Mouse (Mus musculus) lung, embryonic 14.5 days (tissue): ENCODE measurements at regions not wholly inside any gene's neighbourhood (a gene's known extent, or its start where the extent isn't known, plus 50 kb on each side); places are given as distances from the start of the nearest gene placed in this dataset.

Experiments used
- ATAC-seq: fragments of 200-750 bp; cut with Nextera tagmentation; 2 replicates; pipeline ENCODE4 v1.8.0; 2017; ENCODE audit warnings: mild to moderate bottlenecking, moderate TSS enrichment, moderate library complexity; ENCODE audit not compliant: insufficient read depth
- DNase-seq: peaks from one replicate; pipeline ENCODE4 v3.0.0-alpha.2; 2015
- H3K27ac ChIP-seq: fragments of 300-500 bp; sonication (generic); 2 replicates; pipeline ENCODE4 v1.5.1; 2014; ENCODE audit warnings: low read depth, mild to moderate bottlenecking, moderate library complexity
- H3K27me3 ChIP-seq: fragments of 300-500 bp; sonication (generic); 2 replicates; pipeline ENCODE4 v1.6.1; 2014; ENCODE audit warnings: low read length, control low read depth; ENCODE audit not compliant: insufficient read depth
- H3K36me3 ChIP-seq: fragments of 300-500 bp; sonication (generic); 2 replicates; pipeline ENCODE4 v1.6.1; 2014; ENCODE audit warnings: control low read depth; ENCODE audit not compliant: insufficient read depth
- H3K4me1 ChIP-seq: fragments of 300-500 bp; sonication (generic); 2 replicates; pipeline ENCODE4 v1.6.1; 2014; ENCODE audit warnings: antibody characterized with exemption, control low read depth; ENCODE audit not compliant: insufficient read depth
- H3K4me2 ChIP-seq: fragments of 300-500 bp; sonication (generic); 2 replicates; pipeline ENCODE4 v1.6.1; 2014; ENCODE audit warnings: mild to moderate bottlenecking
- H3K4me3 ChIP-seq: fragments of 300-500 bp; sonication (generic); 2 replicates; pipeline ENCODE4 v1.5.1; 2014; ENCODE audit warnings: low read depth, low read length
- H3K9ac ChIP-seq: fragments of 300-500 bp; sonication (generic); 2 replicates; pipeline ENCODE4 v1.6.1; 2014
- H3K9me3 ChIP-seq: fragments of 300-500 bp; sonication (generic); 2 replicates; pipeline ENCODE4 v1.6.1; 2016; ENCODE audit warnings: low read depth, low read length, control low read depth
- CTCF ChIP-seq: IDR thresholded peaks from 2 replicates; pipeline ENCODE4 v1.5.1; 2016; ENCODE audit warnings: antibody characterized with exemption, low read depth
- WGBS: fragments of 180-500 bp; shearing (Covaris S2); extraction: QIAGEN DNeasy Blood & Tissue Kit; methylation state at CpG from one replicate; pipeline ENCODE4 v1.1.7; 2014; 5-methylcytosine and 5-hydroxymethylcytosine counted together

- H3K27me3 ChIP-seq, result no peaks in the 10 kb centered on the region
- ATAC-seq (peak; percentile 88; the same call in 1 of the 2 replicates), DNase-seq (peak; percentile 74)
- no peaks in the 10 kb centered on the region for H3K9me3 ChIP-seq
- no peak for TF ChIP-seq CTCF
- H3K36me3 ChIP-seq, result no peaks in the 10 kb centered on the region
- no peak overlapping the region for H3K4me3 ChIP-seq
- no peaks in the 10 kb centered on the region for H3K4me1 ChIP-seq
- no peak overlapping the region for H3K27ac ChIP-seq
- H3K9ac ChIP-seq, result no peak overlapping the region
- WGBS, result 56% methylated on average over 5 of the region's 5 CpGs
- no peak overlapping the region for H3K4me2 ChIP-seq
Measured at GRCm38 (mm10) chr3:66544139-66544933, 247.7 kb upstream of the Veph1 start.

GRCm38 (mm10) chr3:66542865-66543264, 246.2 kb upstream of the Veph1 start:
- 65% methylated on average over 3 of the region's 3 CpGs for WGBS
- Histone ChIP-seq H3K4me1 (no peaks in the 10 kb centered on the region), H3K9ac (no peak overlapping the region), H3K36me3 (no peaks in the 10 kb centered on the region), H3K27ac (no peak overlapping the region), H3K9me3 (no peaks in the 10 kb centered on the region), H3K4me2 (no peak overlapping the region), H3K27me3 (no peaks in the 10 kb centered on the region), H3K4me3 (no peak overlapping the region)
- no peak for ATAC-seq
- DNase-seq, result no peak
- no peak for TF ChIP-seq CTCF

GRCm38 (mm10) chr3:66537913-66538312, 241.3 kb upstream of the Veph1 start:
- Histone ChIP-seq H3K4me1 (no peaks in the 10 kb centered on the region), H3K4me3 (no peak overlapping the region), H3K27me3 (no peaks in the 10 kb centered on the region), H3K27ac (no peak overlapping the region), H3K36me3 (no peaks in the 10 kb centered on the region), H3K4me2 (no peak overlapping the region), H3K9ac (no peak overlapping the region), H3K9me3 (no peaks in the 10 kb centered on the region)
- ATAC-seq (no peak), DNase-seq (no peak)
- TF ChIP-seq CTCF, result no peak
- 68% methylated on average over 7 of the region's 7 CpGs for WGBS

DNA sequence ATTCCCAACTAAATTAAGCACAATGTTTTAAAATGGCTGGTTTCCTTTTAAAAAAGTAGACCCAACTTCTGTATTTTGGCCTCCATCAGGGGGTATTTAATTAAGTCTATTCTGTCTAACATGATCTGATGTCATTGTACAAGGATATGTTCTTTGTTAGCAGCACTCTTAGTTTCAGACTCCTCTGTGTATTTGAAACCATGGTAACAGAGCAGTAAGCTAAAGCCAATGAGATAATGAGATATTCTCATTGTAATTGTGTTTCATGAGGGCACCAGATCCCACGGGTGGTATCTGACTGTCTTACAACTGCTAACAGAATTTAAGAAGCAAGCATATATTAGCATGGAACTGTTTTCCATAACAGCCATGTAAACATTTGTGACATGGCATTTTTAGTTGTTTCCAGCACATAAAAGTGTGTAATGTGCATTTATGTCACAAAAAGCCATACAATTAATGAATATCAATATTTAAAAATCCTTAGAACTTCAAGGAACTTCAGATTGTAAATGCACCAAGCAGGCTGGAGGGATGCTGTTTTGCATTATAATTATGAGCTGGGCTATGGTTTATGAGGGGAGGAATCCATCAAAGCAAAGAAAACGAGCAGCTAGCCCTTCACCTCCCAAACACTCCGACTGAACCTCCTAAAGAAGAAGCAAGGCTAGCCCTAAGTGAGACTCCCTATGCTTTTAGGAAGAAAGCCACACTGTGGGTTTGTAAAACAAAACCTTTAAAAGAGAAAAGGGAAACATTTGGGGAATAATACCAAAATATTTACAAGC, 240.7 kb upstream of the Veph1 start:
- H3K27me3 ChIP-seq, result no peaks in the 10 kb centered on the region
- 69% methylated on average over 3 of the region's 3 CpGs for WGBS
- no peak for TF ChIP-seq CTCF
- H3K4me2 ChIP-seq, result no peak overlapping the region
- ATAC-seq, result no peak
- DNase-seq, result no peak
- H3K4me1 ChIP-seq, result no peaks in the 10 kb centered on the region
- no peaks in the 10 kb centered on the region for H3K36me3 ChIP-seq
- no peak overlapping the region for H3K27ac ChIP-seq
- H3K9me3 ChIP-seq, result no peaks in the 10 kb centered on the region
- H3K4me3 ChIP-seq, result no peak overlapping the region
- no peak overlapping the region for H3K9ac ChIP-seq

DNA sequence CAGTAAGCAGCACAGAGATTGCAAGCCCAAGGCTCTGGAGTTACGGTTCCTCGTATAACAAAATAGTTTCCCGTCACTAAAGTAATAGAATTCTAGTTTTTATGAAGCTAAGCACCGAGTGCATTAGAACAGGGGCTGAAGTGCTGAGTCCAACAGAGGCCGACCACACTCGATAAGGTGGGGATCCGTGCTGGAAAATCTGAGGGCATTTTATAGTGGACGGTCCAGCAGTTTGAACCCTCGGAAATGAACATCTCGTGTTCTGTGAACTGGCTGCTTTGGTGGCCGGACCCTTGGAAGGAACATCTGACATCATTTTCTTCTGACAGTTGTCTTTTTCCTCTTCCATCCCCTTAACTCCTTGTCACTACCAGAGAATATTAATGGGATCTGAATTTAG, 240.0 kb upstream of the Veph1 start:
- H3K4me2 ChIP-seq, result no peak overlapping the region
- 81% methylated on average over 11 of the region's 11 CpGs for WGBS

DNA sequence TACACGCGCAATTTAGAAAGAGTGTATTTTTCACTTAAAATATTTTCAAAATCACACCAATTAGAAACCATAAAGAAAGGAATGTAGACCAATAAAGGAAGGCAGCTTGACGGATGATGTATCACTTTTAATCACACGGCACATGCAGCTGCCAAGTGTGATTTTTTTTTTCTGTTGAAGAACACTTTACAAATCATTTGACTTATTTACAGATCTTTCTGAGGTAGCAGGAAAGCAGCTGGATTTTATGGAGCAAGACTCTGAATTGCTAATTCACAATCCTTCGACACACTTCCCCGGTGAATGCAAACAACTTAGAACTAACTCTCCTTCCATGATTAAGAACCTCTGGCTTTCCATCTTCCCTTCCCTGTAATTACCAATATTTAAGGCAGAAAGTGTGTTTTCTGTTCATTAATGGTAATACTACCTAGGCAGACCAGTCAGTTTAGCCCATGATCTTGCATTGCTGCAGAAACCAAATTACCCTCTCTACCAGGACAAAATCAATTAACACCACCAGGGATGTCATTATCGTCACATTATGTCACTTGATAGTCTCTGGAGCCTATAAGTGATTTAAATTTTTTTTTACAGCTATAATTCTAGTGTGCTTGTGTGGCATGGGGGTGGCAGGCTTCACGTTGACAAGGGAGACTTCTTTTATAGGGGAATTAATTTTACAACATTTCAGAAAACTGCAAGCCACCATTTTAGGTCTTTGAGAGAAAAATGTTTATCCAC, 239.3 kb upstream of the Veph1 start:
- TF ChIP-seq CTCF, result no peak
- no peak overlapping the region for H3K4me2 ChIP-seq
- no peaks in the 10 kb centered on the region for H3K4me1 ChIP-seq
- H3K27ac ChIP-seq, result no peak overlapping the region
- no peaks in the 10 kb centered on the region for H3K27me3 ChIP-seq
- 40% methylated on average over 8 of the region's 8 CpGs for WGBS
- H3K4me3 ChIP-seq, result no peak overlapping the region
- no peak for ATAC-seq
- peak; percentile 21 for DNase-seq
- H3K9me3 ChIP-seq, result no peaks in the 10 kb centered on the region
- no peaks in the 10 kb centered on the region for H3K36me3 ChIP-seq
- no peak overlapping the region for H3K9ac ChIP-seq

More for the DNA sequence above, 240.0 kb upstream of the Veph1 start:
- no peak for TF ChIP-seq CTCF
- H3K4me1 ChIP-seq, result no peaks in the 10 kb centered on the region
- no peak for ATAC-seq
- no peaks in the 10 kb centered on the region for H3K36me3 ChIP-seq
- H3K9ac ChIP-seq, result no peak overlapping the region
- no peak for DNase-seq
- H3K4me3 ChIP-seq, result no peak overlapping the region
- H3K27ac ChIP-seq, result no peak overlapping the region
- H3K9me3 ChIP-seq, result no peaks in the 10 kb centered on the region
- H3K27me3 ChIP-seq, result no peaks in the 10 kb centered on the region

GRCm38 (mm10) chr3:66519925-66520324, 223.3 kb upstream of the Veph1 start:
- WGBS, result 71% methylated on average over 1 of the region's 1 CpGs
- TF ChIP-seq CTCF, result no peak
- ATAC-seq (no peak), DNase-seq (no peak)
- no peak overlapping the region for H3K9ac ChIP-seq
- no peaks in the 10 kb centered on the region for H3K27me3 ChIP-seq
- no peak overlapping the region for H3K4me3 ChIP-seq
- no peaks in the 10 kb centered on the region for H3K36me3 ChIP-seq
- H3K27ac ChIP-seq, result no peak overlapping the region
- H3K4me1 ChIP-seq, result 0 out of 2 replicates have a peak, but pooled peaks cover 2% of the 10 kb centered on the region
- 0 out of 2 replicates have a peak, but pooled peaks cover 4% of the 10 kb centered on the region for H3K9me3 ChIP-seq
- H3K4me2 ChIP-seq, result no peak overlapping the region
